Mouse (Mus musculus) gastrocnemius, postnatal 4 days (tissue): ENCODE data around the gene Csk. TPM values are rescaled to one million over a fixed set of nuclear protein-coding genes. Genes with fewer than 3 reads are reported as not detected.

Source experiments
- DNase-seq, 2 experiments: peaks; one replicate each; pipeline ENCODE4 v3.0.0; 2021 to 2022; ENCODE audit warnings: low spot score in 2 of 2, mixed read lengths in 2 of 2
- total RNA-seq, 2 experiments: library from RNA; stranded (reverse); gene quantifications; 2 replicates each; pipeline ENCODE4 v1.2.3; 2021

Gene Csk
- total RNA-seq, 2 experiments from 2014 or later: 39.5 to 42.9 TPM

DNA sequence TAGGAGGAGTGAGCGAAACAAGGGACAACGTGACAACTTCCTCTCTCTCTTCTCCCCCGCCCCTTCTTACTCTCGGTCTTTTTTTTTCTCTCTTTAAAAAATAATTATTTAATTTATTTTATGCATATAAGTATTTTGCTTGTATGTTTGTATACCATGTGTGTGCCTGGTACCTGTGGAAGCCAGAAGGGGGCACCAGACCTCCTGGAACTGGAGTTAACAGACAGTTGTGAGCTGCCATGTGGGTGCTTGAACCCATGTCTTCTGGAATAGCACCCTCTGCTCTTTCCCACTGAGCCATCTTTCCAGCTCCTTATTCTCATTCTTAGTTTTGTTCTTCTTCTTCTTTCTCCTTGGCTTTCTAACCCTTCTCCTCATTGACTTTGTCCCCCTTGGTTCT, 5.5 kb upstream of the Csk start:
- DNase-seq: no peak

DNA sequence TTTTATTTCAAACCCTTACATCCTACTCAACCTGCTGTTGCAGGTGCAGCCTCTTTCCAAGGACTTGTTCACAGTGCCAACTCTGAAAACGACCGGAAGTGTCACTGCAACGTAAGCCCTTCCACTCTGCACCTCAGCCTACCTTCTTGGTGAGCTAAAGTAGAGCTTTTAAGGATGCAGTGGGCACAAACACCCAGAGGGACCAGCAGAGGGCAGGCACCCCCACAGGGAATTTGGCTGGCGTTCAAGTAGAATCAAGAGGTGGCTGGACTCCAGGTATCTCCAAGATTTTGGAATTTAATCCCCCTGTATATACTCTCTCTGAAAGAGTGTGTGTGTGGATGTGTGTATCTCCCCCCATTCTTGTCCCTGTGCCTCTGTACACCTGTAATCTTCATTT, 4.4 kb upstream of the Csk start:
- DNase-seq: no peak

DNA sequence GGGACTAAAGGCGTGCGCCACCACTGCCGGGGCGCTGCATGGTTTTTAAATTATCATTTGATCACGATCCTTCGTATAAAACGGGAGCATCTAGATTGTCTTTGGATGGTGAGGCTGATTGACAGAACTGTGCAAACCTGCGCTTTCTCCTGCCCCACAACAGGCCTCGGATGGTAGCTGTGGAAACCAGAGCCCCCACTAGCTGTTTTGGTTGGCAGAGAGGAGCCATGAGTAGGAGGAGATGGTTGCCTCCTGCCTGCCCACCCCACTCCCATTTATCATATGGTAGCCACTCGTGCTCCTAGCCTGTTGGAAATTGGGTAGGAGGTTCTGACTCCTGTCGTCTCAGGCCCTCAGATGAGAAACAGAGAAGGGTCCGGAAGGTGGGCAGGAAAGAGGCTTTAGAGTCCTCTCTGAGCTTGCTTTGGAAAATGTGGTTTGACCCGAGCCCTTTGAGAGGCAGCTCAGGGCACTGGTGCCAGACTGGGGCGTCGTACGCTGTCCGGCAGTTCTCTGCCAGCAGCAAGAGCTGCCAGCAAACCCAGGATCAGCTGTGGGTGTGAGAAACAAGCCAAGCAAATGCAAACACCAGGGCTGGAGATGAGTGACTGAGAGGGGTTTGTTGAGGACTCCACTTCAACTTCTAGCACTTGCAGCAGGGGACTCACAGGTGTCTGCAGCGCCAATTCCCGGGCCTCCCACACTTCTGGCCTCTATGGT, 3.4 kb upstream of the Csk start:
- DNase-seq: no peak

DNA sequence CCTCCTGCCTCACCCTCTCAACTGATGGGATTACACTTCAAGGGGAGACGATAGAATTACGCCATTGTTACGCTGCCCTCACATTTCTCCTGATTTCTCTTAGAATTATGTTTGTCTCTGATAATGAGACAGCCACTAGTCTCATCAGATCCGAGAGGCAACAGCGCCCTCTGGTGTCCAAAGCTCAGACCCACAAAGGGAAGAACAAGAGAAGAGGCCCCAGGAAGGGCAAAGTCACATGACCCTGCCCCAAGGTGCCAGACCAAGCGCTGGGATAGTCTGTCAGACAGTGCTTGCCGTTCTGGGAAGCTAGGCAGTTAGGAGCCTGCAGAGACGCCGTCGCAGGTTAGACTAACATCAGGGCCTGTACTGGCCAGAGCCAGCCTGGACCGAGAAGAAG, 2.3 kb upstream of the Csk start:
- peak; percentile 91 to 94 for DNase-seq

DNA sequence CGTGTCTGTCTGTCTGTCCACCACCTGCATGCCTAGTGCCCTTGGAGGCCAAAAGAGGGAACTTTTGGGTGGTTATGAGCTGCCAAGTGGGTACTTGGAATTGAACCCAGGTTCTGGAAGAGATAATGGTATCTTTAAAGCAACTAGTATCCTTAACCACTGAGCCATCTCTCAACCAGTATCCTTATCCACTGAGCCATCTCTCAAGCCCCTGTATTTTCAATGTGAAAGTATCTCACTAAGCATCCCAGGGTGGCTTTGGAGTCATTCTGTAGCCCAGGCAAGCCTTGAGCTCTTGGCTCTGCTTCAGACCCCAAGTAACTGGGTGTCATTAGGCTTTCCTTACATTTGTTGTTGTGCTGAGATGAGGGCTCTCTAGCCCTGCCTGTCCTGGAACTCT, 1.5 kb upstream of the Csk start:
- no peak for DNase-seq

DNA sequence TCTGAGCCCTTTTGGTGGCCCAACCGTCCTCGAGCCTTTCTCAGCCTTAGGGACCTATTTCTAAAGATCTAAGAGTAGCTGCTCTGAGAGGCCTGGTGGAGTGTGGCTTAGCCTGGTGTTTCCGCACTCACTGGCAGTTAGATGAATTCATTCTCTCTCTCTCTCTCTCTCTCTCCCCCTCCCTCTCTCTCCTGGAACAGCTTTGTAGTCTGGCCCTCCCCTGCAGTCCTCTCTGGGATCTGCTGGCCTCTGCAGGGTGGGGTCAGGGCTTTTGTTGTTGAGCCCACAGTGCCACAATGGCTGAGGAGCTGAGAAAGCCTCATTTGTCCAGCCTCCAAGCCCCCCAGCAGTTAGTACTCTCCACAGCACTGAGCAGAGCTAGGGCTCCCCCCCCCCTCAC, 576 bp downstream of the Csk start:
- DNase-seq: no peak

DNA sequence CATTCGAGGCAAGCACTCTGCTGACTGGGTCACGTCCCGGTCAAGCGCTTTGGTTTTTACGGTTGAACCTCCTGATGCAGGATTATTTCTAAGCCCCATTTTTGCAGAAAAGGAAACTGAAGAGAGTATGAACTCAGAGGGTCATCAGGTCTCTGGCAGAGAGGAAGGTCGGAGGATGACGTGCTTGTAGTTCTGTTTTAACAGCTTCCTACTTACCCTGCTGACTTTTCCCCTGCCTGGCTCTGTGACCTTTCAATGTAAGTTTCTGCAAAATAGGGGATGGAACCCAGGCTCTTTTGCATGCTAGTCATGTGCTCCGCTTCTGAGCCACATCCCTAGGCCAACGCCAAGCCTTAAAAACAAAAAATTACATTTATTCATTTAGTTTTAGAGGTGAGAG, 1.1 kb downstream of the Csk start:
- no peak for DNase-seq

DNA sequence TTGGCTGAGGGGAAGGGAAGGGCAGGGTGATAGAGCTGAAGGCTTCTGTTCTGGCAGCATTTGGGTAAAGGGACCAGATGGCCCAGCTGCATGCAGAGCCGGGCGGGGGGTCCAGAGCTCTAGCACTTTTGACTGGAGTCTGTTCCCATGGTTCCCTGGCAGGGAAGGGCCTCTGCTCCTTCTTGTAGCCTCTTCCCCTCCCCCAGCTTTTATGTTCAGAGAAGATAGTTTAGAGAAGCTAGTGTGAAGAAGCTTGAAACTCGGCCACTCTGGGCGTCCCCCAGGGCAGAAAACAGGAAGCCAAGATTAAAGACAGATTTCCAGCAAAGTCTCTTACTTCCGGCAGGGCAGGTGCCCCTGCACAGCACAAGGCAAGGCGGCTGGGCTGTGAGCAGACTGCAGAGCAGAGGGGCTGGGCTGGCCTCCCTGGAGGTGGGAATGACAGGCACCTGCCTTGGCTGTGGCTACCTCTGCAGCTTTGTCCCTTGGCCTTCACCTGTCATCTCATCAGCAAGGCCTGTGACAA, 2.6 kb downstream of the Csk start:
- no peak for DNase-seq

DNA sequence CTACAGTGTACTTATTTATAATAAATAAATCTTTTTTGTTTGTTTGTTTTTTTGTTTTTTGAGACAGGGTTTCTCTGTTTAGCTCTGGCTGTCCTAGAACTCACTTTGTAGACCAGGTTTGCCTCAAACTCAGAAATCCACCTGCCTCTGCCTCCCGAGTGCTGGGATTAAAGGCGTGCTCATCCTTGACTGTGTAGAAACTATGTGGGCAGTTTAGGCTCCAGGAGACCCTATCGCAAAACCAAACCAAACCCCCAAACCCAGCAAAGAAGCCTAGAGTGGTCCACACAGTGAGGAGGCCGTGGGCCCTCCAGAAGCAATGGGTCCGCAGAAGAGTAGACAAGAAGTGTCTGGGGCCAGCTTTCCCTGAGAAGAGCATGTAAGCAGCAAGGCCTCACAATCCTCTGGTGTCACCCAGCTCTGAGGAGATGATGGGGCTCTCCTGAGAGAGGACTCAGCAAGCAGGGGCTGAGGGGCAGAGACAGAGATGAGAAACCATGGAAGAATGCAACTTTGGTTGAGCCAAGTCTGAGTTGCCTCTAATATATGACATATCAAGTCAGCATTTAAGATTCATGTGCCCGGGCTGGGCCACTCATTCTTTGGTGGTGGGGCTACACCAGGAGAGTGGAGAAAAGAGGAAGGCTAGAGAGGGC, 3.2 kb downstream of the Csk start:
- DNase-seq: no peak

DNA sequence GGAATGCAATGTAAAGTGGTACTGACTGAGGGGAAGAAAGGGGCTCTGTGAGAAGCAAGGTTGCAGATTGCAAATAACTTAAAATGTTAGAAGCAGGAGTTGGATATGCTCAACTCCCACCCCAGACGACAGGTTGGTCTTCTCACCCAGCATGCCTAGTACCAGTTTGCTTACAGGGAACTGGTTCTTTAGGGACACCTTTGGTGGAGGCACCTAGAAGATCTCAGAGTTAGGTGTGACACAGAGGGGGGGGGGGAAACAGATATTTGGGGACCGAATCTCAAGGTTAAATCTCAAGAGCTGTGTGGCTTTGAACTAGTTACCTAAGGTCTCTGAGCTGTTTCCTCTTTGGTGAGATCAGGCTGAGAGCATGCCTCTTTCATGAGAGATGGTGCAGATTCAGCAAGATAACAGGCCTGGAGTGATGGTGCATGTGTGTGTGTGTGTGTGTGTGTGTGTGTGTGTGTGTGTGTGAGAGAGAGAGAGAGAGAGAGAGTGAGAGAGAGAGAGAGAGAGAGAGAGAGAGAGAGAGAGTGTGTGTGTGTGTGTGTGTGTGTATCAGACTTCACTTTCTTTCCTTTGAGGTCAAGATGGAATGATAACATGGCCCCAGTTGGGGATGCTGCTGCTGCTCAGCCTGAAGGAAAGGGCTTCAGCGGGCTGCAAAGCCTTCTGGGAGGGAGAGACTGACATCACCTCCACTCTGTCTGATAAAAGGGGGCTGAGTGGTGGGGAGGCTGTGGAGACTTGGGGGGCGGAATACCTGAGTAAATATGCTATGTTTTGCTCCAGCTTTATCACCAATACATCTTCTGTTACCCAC, 5.9 kb downstream of the Csk start:
- no peak for DNase-seq

DNA sequence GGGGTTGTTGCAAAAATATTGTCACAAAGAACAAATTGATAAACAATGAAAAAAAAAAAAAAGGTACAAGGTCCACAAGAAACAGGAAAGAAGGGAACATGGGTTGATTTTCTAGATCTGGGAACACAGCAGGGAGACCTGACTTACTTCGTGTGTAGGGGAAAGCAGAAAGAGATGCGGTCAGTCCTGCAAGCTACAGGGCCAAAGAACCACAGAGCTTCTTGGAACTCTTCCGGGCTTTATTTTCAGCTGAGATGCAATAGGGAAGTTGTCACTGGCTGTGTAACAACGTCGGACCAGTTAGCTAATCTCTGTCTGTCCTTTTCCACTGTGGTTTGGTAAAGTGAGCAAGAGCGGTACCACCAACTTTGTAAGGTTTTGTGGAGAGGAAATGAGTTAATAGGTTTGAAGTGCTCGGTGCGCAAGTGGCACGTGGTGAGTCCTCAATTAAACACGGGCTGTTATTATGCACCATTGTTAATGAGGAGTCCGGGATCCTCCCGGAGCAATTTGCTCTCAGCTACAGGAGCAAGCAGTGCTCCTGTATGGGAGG, 6.8 kb downstream of the Csk start:
- no peak for DNase-seq

DNA sequence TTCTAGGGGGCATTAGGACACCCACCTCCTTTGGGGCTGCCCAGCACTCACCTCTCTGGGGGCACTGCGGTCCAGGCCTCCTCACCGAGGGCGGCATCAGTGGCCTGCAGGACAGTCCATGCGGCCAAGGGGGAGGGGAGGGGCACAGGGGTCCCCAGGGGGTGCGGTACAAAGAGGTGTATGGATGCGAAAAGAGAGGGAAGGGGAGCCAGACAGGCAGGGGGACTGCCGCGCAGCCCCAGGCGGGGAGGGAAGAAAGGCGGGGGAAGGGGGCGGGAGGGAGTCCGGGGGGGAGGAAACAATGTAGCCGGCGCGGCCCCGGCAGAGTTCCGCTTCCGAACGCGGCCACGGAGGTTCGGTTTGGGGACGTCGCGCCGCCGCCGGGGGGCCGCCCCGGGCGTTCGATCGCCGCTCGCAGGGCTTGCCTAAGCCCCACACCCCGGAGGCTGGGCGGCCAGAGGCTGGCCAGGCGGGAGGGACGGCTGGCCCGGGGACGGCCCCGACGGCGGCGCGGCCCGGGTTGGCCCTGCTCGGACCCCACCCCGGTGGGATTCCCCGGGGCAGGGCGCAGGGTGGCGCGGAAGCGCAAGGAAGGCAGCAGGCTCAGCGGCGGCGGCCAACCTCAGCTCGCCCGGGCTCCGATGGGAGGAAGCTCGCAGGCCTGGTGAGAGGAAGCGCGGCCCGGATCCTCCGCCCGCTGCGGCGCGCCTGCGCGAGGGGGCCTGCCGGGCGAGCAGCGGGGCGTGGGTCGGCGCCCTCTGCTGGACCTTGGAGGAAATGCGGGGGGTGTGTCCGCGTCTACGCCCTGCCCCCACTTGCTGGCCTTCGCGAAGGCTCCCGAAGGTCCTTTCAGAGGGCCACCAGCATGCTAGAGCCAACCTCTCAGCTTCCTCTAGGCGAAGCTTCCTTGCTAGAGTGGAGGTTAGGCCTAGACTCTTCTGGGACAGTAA, 8.2 kb downstream of the Csk start:
- DNase-seq: peak; percentile 93 to 94

DNA sequence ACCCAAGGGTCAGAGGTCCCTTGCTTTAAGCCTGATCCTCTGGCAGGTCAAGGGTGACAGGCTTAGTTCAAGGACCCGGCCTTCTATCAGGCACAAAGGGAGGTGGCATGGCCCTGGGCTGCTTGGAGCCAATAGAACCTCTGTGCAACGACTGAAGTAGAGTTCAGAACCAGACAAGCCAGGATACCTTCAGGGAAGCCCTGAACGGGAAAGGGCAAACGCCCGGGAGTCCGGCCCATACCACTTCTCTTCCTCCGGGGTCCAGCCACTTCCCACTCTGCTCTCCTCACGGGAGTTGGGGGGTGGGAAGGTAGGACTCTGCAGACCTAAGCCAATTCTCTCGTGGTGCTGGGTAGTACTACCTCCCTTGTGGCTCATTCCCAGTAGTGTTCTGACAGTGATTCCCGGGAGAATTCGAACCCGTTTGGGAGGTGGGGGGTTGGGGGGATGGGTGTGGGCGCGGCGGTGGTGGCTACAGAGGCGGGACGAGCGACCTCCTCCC, 8.9 kb downstream of the Csk start:
- DNase-seq: no peak

DNA sequence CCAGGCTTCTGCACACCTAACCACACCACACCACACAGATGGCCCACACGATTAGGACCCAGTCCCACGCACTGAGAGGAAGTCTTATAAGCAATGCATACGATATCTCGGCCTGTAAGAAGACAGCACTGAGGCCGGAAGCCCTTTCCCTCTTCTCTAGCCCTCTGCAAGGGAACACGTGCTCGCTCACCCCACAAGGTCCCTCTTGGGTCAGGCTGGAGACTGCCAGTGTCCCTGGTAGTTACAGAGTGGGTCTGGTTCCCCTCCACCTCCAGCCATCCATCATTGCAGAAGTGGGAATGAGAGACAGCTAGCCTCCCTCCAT, 9.6 kb downstream of the Csk start:
- DNase-seq: no peak

DNA sequence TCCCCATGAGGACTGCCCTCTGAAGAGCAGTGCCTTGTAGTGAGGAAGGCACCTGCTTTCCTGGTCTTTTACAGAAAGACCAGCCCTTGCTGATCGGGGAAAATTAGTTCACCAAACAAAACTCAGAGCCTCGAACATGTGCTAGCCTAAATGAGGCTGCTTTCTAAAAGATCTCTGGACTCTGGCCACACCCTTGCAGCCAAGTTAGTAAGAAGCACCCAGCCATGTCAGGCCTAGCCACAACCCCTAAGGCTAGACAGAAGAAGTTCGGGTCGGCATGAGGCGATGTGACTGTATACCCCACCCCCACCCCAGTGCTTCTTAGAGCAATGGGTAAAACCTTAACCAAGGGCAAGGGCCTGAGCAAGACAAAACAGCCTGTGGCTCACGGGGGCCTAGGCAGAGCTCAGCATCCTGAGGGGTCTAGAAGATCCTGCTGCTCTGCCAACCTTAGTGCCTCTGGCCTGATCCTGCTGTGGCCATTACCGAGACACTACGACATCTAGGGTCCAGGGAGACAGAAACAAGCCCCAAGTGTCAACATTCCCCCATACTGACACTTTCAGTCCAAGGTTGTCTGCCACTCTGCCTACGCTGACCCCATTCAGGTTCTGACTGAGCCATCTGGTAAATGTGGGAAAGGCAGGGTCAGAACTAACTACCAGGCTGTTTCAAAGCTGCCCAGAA, 10.1 kb downstream of the Csk start:
- no peak for DNase-seq

DNA sequence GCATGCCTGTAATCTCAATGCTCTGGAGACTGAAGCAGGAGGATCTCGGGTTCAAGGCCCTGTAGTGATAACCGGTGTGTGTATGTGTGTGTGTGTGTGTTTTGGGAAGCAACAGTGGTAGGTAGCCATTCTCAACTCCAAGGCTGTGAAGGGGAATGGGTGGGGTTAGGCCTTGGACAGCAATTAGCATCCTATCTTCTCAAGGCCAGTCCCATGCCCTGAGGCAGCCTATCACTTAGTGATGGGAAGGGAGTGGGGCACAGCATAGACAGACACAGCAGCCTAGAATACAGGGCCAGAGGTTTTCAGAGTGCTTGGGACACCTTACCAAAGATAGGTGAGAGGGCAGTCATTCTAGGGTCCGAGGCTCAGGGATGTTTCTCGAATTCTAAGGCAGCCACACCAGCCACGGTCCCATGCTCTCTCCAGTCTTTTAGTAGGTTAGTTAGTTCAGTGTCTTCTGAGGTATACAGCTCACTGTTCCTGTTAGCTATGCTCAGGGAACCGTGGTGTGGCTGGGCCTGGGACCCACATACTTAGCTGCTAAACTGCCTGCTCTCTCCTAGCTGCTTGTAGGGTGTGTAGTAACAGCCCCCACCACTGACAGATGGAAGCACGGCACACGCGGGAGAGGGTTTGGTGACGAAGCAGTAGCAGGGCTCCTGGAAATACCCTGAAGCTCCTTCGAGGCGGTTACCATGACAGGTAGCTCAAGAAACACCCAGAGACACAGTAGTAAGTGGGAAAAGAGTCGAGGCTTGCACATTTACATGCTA, 11.5 kb downstream of the Csk start:
- no peak for DNase-seq

DNA sequence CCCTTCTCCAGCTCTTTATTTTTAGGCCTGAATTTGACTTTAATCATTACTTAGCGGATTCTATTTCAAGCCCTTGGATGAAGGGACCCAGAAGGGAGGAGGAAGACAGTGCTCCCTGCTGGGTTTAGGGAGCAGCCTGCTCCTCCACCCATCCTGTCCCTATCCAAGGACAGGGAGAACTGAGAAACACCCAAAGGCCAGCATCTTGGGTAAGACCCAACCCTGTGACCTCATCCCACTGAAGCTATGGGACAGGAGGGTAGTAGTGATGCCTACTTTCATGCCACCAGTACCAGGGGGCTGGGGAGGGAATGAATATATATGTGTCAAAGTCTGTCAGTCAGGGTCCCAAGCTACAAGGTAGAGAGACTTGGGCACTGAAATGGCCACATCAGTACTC, 12.4 kb downstream of the Csk start:
- no peak for DNase-seq

DNA sequence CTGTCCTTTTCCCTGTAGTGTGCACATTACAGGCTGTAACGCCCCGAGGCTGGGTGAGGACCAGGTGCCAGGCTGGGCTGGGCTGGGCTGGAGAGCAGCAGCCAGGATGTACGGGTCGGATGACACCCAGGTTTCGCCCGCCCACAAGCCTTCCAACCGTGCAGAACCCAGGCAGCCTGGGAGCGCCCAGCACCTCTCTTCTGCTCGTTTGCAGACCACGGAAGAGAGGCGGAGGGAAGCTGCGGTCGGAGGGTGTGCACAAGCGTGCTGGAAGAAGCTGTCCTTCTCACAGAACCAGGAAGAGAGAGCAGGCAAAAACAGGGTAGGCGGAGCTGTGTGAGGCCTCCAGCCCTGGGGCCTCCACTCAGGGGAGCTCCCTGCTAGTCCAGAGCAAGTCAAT, 13.0 kb downstream of the Csk start:
- DNase-seq: peak in 1 of 2 experiments; percentile 59

DNA sequence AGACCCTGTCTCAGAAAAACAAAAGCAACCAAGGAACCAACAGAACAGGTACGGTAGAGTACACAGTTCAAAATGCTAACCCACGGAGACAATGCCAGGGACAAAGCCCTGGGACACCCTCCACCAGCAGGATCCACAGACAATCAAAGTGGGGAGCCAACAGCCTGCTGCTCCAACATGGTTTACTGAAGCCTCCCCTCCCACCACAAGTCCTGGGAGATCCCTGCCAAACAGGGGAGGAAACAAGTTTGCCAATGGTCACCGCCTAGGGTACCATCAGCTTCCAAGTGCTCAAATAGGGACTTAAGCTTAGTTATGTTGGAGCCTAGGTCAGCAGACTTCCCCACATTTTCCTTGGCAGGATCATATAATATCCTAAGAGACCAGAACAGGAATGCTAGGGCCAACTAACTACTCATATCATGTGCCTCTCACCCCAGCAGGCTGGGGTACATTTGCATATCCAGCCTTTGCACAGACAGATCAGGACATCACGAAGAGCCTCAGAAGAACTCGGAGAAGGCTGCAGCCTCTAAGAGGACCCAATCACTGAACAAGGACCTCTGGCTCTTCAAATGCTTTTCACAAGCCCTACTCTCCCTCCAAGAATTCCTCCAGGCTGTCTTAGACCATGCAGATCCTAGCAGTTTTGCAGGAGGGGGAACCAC, 13.6 kb downstream of the Csk start:
- DNase-seq: no peak
